Mouse (Mus musculus) MEL (cell line): ENCODE results near the gene Abcb9. TPM values are rescaled to one million over a fixed set of nuclear protein-coding genes. Genes with fewer than 3 reads are reported as not detected.

Source experiments
- DNase-seq: peaks from one replicate; pipeline ENCODE4 v3.0.0; 2011; ENCODE audit warnings: low read depth, low spot score
- H3K27ac ChIP-seq: 2 replicates; pipeline ENCODE4 v1.5.1; 2012; ENCODE audit warnings: low read depth, mild to moderate bottlenecking, control low read depth, low read length, moderate library complexity; ENCODE audit not compliant: control insufficient read depth
- H3K27me3 ChIP-seq, 2 experiments: fragments of 150-350 bp in 1 of 2; sonication (generic) in 1 of 2; 2 replicates each; pipeline ENCODE4 v1.6.1; 2012; ENCODE audit warnings: low read length in 2 of 2, mild to moderate bottlenecking in 2 of 2, improper control_type of control experiment in 1 of 2, moderate library complexity in 1 of 2; ENCODE audit not compliant: insufficient read depth in 2 of 2, control insufficient read depth in 1 of 2
- H3K36me3 ChIP-seq, 2 experiments: 2 replicates each; pipeline ENCODE4 v1.6.1; 2012 to 2014; ENCODE audit warnings: low read length in 2 of 2, improper control_type of control experiment in 1 of 2, inconsistent platforms in 1 of 2, mild to moderate bottlenecking in 1 of 2; ENCODE audit not compliant: insufficient read depth in 2 of 2, control insufficient read depth in 1 of 2
- H3K4me1 ChIP-seq, 2 experiments: fragments of 150-350 bp in 1 of 2; sonication (generic) in 1 of 2; 2 replicates each; pipeline ENCODE4 v1.6.1; 2012; ENCODE audit warnings: low read length in 2 of 2, improper control_type of control experiment in 1 of 2, mild to moderate bottlenecking in 1 of 2; ENCODE audit not compliant: insufficient read depth in 2 of 2, control insufficient read depth in 1 of 2
- H3K4me3 ChIP-seq, 2 experiments: fragments of 150-350 bp in 1 of 2; sonication (generic) in 1 of 2; 2 replicates each; pipeline ENCODE4 v1.5.1; 2012; ENCODE audit warnings: low read depth in 2 of 2, low read length in 2 of 2, mild to moderate bottlenecking in 2 of 2, moderate library complexity in 2 of 2, control low read depth in 1 of 2, improper control_type of control experiment in 1 of 2; ENCODE audit not compliant: control insufficient read depth in 1 of 2, insufficient read depth in 1 of 2
- H3K79me2 ChIP-seq: 2 replicates; pipeline ENCODE4 v1.6.1; 2012; ENCODE audit warnings: mild to moderate bottlenecking, low read length, moderate library complexity; ENCODE audit not compliant: control insufficient read depth, poor library complexity, insufficient read depth
- H3K9ac ChIP-seq: 2 replicates; pipeline ENCODE4 v1.6.1; 2012; ENCODE audit warnings: low read depth, mild to moderate bottlenecking, control low read depth, low read length, moderate library complexity; ENCODE audit not compliant: control insufficient read depth, poor library complexity, severe bottlenecking
- H3K9me3 ChIP-seq: fragments of 150-350 bp; sonication (generic); replicated peaks from 2 replicates; pipeline ENCODE4 v1.6.1; 2012; ENCODE audit warnings: mild to moderate bottlenecking, low read length, improper control_type of control experiment, moderate library complexity; ENCODE audit not compliant: insufficient read depth
- BHLHE40 ChIP-seq: IDR thresholded peaks from 2 replicates; pipeline ENCODE4 v1.6.1; 2012; ENCODE audit warnings: low read depth, mild to moderate bottlenecking, inconsistent platforms, low read length, improper control_type of control experiment, borderline replicate concordance
- CHD1 ChIP-seq: IDR thresholded peaks from 2 replicates; pipeline ENCODE4 v1.6.1; 2012; ENCODE audit warnings: low read depth, mild to moderate bottlenecking, inconsistent platforms, low read length, improper control_type of control experiment
- CHD2 ChIP-seq: IDR thresholded peaks from 2 replicates; pipeline ENCODE4 v1.6.1; 2011; ENCODE audit warnings: low read length, improper control_type of control experiment
- CTCF ChIP-seq, 3 experiments: IDR thresholded peaks in 2 of 3; conservative IDR thresholded peaks in 1 of 3; 2 replicates each; pipeline ENCODE4 v1.5.1; 2011 to 2012; ENCODE audit warnings: low read length in 3 of 3, low read depth in 2 of 3, mild to moderate bottlenecking in 2 of 3, improper control_type of control experiment in 1 of 3, inconsistent platforms in 1 of 3, mixed read lengths in 1 of 3, moderate library complexity in 1 of 3; ENCODE audit not compliant: control insufficient read depth in 1 of 3, insufficient read depth in 1 of 3, poor library complexity in 1 of 3, severe bottlenecking in 1 of 3
- E2F4 ChIP-seq: IDR thresholded peaks from 2 replicates; pipeline ENCODE4 v1.6.1; 2011; ENCODE audit warnings: low read depth, low read length, improper control_type of control experiment, borderline replicate concordance
- ELF1 ChIP-seq: IDR thresholded peaks from 2 replicates; pipeline ENCODE4 v1.6.1; 2014; ENCODE audit warnings: low read depth, mild to moderate bottlenecking, inconsistent platforms, low read length, improper control_type of control experiment, moderate library complexity
- EP300 ChIP-seq, 2 experiments: IDR thresholded peaks; 2 replicates each; pipeline ENCODE4 v1.6.1; 2011; ENCODE audit warnings: improper control_type of control experiment in 2 of 2, low read length in 2 of 2, low read depth in 1 of 2, mild to moderate bottlenecking in 1 of 2
- GATA1 ChIP-seq: IDR thresholded peaks from 2 replicates; pipeline ENCODE4 v1.6.1; 2011; ENCODE audit warnings: low read depth, low read length, improper control_type of control experiment
- JUND ChIP-seq: IDR thresholded peaks from 2 replicates; pipeline ENCODE4 v1.6.1; 2011; ENCODE audit warnings: low read depth, mild to moderate bottlenecking, improper control_type of control experiment, low read length
- KAT2A ChIP-seq: conservative IDR thresholded peaks from 2 replicates; pipeline ENCODE4 v1.6.1; 2012; ENCODE audit warnings: low read depth, low read length, improper control_type of control experiment, inconsistent platforms
- MAX ChIP-seq: IDR thresholded peaks from 2 replicates; pipeline ENCODE4 v1.6.1; 2011; ENCODE audit warnings: low read length, improper control_type of control experiment
- MAZ ChIP-seq: IDR thresholded peaks from 2 replicates; pipeline ENCODE4 v1.6.1; 2012; ENCODE audit warnings: low read depth, mild to moderate bottlenecking, inconsistent platforms, low read length, improper control_type of control experiment
- MYB ChIP-seq: IDR thresholded peaks from 2 replicates; pipeline ENCODE4 v1.6.1; 2011; ENCODE audit warnings: mild to moderate bottlenecking, low read depth, low read length, improper control_type of control experiment
- NELFE ChIP-seq: IDR thresholded peaks from 2 replicates; pipeline ENCODE4 v1.6.1; 2011; ENCODE audit warnings: low read depth, low read length, improper control_type of control experiment
- NRF1 ChIP-seq: IDR thresholded peaks from 2 replicates; pipeline ENCODE4 v1.6.1; 2014; ENCODE audit warnings: low read depth, mild to moderate bottlenecking, inconsistent platforms, low read length, improper control_type of control experiment, moderate library complexity; ENCODE audit not compliant: poor library complexity, insufficient read depth, severe bottlenecking
- POLR2A ChIP-seq, 2 experiments: IDR thresholded peaks; 2 replicates each; pipeline ENCODE4 v1.6.1; 2011 to 2012; ENCODE audit warnings: low read length in 2 of 2, mild to moderate bottlenecking in 2 of 2, control low read depth in 1 of 2, improper control_type of control experiment in 1 of 2, low read depth in 1 of 2, moderate library complexity in 1 of 2; ENCODE audit not compliant: control insufficient read depth in 1 of 2, insufficient read depth in 1 of 2, poor library complexity in 1 of 2
- POLR2AphosphoS2 ChIP-seq: IDR thresholded peaks from 2 replicates; pipeline ENCODE4 v1.6.1; 2011; ENCODE audit warnings: low read length, improper control_type of control experiment
- POLR2AphosphoS5 ChIP-seq: IDR thresholded peaks from 2 replicates; pipeline ENCODE4 v1.6.1; 2012; ENCODE audit warnings: low read depth, borderline replicate concordance, mild to moderate bottlenecking, inconsistent platforms, low read length, moderate library complexity, mixed read lengths
- RAD21 ChIP-seq: IDR thresholded peaks from 2 replicates; pipeline ENCODE4 v1.6.1; 2011; ENCODE audit warnings: mild to moderate bottlenecking, low read depth, low read length, improper control_type of control experiment
- RCOR1 ChIP-seq: IDR thresholded peaks from 2 replicates; pipeline ENCODE4 v1.6.1; 2012; ENCODE audit warnings: low read depth, mild to moderate bottlenecking, inconsistent platforms, low read length, improper control_type of control experiment
- SMC3 ChIP-seq: IDR thresholded peaks from 2 replicates; pipeline ENCODE4 v1.6.1; 2011; ENCODE audit warnings: low read depth, low read length, improper control_type of control experiment
- TAL1 ChIP-seq: IDR thresholded peaks from 2 replicates; pipeline ENCODE4 v1.6.1; 2012; ENCODE audit warnings: mild to moderate bottlenecking, inconsistent platforms, low read length, moderate library complexity, mixed read lengths
- TBP ChIP-seq: IDR thresholded peaks from 2 replicates; pipeline ENCODE4 v1.8.0; 2011; ENCODE audit warnings: low read depth, low read length, improper control_type of control experiment
- TCF12 ChIP-seq: IDR thresholded peaks from 2 replicates; pipeline ENCODE4 v1.6.1; 2014; ENCODE audit warnings: low read depth, mild to moderate bottlenecking, inconsistent platforms, low read length, improper control_type of control experiment, moderate library complexity
- USF1 ChIP-seq: IDR thresholded peaks from 2 replicates; pipeline ENCODE4 v1.6.1; 2014; ENCODE audit warnings: low read depth, mild to moderate bottlenecking, inconsistent platforms, low read length, improper control_type of control experiment, moderate library complexity
- USF2 ChIP-seq, 2 experiments: IDR thresholded peaks; 2 replicates each; pipeline ENCODE4 v1.6.1; 2011 to 2012; ENCODE audit warnings: improper control_type of control experiment in 2 of 2, low read length in 2 of 2, borderline replicate concordance in 1 of 2, inconsistent platforms in 1 of 2, low read depth in 1 of 2, mild to moderate bottlenecking in 1 of 2; ENCODE audit not compliant: insufficient read depth in 1 of 2
- ZC3H11A ChIP-seq: IDR thresholded peaks from 2 replicates; pipeline ENCODE4 v1.6.1; 2012; ENCODE audit warnings: low read depth, mild to moderate bottlenecking, inconsistent platforms, low read length, improper control_type of control experiment
- ZMIZ1 ChIP-seq: IDR thresholded peaks from 2 replicates; pipeline ENCODE4 v1.6.1; 2012; ENCODE audit warnings: low read depth, mild to moderate bottlenecking, inconsistent platforms, low read length, improper control_type of control experiment, moderate library complexity
- ZNF384 ChIP-seq: IDR thresholded peaks from 2 replicates; pipeline ENCODE4 v1.6.1; 2012; ENCODE audit warnings: low read depth, mild to moderate bottlenecking, inconsistent platforms, low read length, improper control_type of control experiment
- polyA plus RNA-seq, 2 experiments: library from polyadenylated mRNA; stranded (reverse) in 1 of 2; unstranded in 1 of 2; fragments of >175 nt in 1 of 2; fragments of >200 nt in 1 of 2; gene quantifications; 2 replicates each; pipeline versions ENCODE4 v1.2.1 to v1.2.4; 2012; ENCODE audit warnings: low replicate concordance in 2 of 2, low read depth in 1 of 2; ENCODE audit not compliant: insufficient read length in 2 of 2, insufficient read depth in 1 of 2, missing spikeins in 1 of 2
- total RNA-seq: library from RNA; depleted of rRNA; stranded (reverse); fragments of 300-350 nt; gene quantifications from 2 replicates; pipeline ENCODE4 v1.2.3, GENCODE M21; 2012

Gene Abcb9
- total and polyA plus RNA-seq, 3 experiments: 2.4 to 8.1 TPM; not detected in 1

DNA sequence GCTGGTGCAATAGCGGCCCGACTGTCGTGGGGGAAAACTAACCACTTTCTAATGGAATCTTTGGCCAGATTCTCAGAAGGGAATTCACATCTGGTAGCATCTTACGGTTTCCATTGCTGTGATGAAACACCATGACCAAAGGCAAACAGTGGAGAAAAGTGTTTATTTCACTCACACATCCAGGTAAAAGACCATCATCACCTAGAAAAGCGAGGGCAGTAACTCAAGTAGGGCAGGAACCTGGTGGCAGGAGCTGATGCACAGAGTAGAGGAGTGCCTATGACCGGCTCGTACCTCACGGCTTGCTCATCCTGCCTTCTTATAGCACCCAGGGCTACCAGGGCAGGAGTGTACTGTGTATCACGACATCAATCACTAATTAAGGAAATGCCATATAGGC lies 8.0 kb upstream of the Abcb9 start (continued):
- TF ChIP-seq ZMIZ1: peak; percentile 83

DNA sequence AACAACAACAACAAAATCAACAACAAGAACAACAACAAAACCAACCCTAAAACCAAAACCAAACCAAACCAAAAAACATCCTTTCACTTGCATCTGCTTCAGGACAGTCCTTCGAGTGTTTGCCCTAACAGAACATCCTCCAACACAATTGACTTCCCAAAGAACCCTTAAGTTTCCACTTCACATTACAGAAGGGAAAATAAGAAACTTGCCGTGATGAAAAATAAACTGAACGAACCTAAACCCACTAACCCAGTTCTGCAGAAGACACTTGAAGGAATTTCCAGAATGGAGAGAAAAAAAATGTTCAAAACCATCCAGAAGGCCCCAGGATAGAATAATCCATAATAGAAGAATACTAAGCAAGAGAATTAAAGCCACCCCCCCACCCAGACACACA lies 7.4 kb upstream of the Abcb9 start:
- Histone ChIP-seq H3K36me3 (no peaks in the 10 kb centered on the region; a peak in 1 of 4 replicates), H3K4me1 (no peaks in the 10 kb centered on the region), H3K9me3 (no peaks in the 10 kb centered on the region), H3K27me3 (no peaks in the 10 kb centered on the region)
- DNase-seq: peak; percentile 67
- no peak for TF ChIP-seq EP300 (IDR thresholded peaks at IDR 0.05; ENCODE audit: low read depth in 1 of 2, low read length in 2 of 2)
- no peak for TF ChIP-seq USF1
- TF ChIP-seq E2F4: no peak
- TF ChIP-seq POLR2AphosphoS2: no peak
- no peak for TF ChIP-seq MAZ
- TF ChIP-seq USF2 (IDR thresholded peaks at IDR 0.05; ENCODE audit: borderline replicate concordance in 1 of 2, insufficient read depth in 1 of 2, low read depth in 1 of 2, low read length in 2 of 2): no peak
- no peak for TF ChIP-seq TCF12
- TF ChIP-seq KAT2A: no peak
- no peak for TF ChIP-seq RCOR1
- no peak for TF ChIP-seq RAD21
- no peak for TF ChIP-seq BHLHE40
- TF ChIP-seq NRF1: no peak
- no peak for TF ChIP-seq TBP
- TF ChIP-seq TAL1: no peak
- TF ChIP-seq NELFE: no peak; the same call in 1 of the 2 replicates
- TF ChIP-seq CHD1: no peak
- TF ChIP-seq, all 39 proteins: peak for 0
- Histone ChIP-seq H3K4me3 (no peak overlapping the region), H3K9ac (no peak overlapping the region), H3K79me2 (no peaks in the 10 kb centered on the region), H3K27ac (no peak overlapping the region)

DNA sequence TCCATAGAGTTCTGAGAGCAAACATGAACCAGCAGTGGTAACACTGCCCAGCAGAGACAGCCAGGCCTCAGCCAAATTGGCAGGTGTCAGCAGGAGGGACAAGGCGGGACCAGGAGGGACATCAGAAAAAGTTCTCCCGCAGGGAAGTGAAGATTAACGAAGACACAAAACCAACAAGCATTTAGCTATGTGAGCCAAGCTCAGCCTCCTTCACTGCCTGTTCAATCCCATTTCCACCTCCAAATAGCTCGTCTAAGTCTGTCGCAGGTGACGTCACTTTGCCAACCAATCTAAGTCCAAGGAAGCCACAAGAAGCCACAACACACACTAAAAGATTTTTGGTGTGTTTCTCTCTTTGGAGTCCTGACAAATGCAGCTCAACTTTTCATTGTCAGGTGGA lies 6.7 kb upstream of the Abcb9 start:
- Histone ChIP-seq H3K79me2 (no peaks in the 10 kb centered on the region), H3K9me3 (no peaks in the 10 kb centered on the region), H3K27me3 (no peaks in the 10 kb centered on the region), H3K36me3 (no peaks in the 10 kb centered on the region; a peak in 1 of 4 replicates), H3K9ac (no peak overlapping the region), H3K27ac (no peak overlapping the region), H3K4me3 (no peak overlapping the region), H3K4me1 (no peaks in the 10 kb centered on the region)
- peak; percentile 72 for DNase-seq
- TF ChIP-seq CTCF (IDR thresholded peaks at IDR 0.05 in 2 of 3, conservative IDR thresholded peaks at IDR 0.05 in 1 of 3; ENCODE audit: control insufficient read depth in 1 of 3, insufficient read depth in 1 of 3, low read depth in 2 of 3, low read length in 3 of 3, poor library complexity in 1 of 3, severe bottlenecking in 1 of 3): no peak
- TF ChIP-seq NRF1: no peak
- no peak; the same call in 1 of the 2 replicates for TF ChIP-seq CHD2
- TF ChIP-seq MYB: no peak
- TF ChIP-seq ZC3H11A: no peak
- TF ChIP-seq USF1: no peak
- no peak for TF ChIP-seq MAX
- TF ChIP-seq GATA1: no peak
- TF ChIP-seq BHLHE40: no peak
- TF ChIP-seq JUND: no peak
- no peak for TF ChIP-seq RCOR1
- TF ChIP-seq POLR2A (IDR thresholded peaks at IDR 0.05; ENCODE audit: control insufficient read depth in 1 of 2, insufficient read depth in 1 of 2, low read depth in 1 of 2, low read length in 2 of 2, poor library complexity in 1 of 2): peak in 1 of 2 experiments; percentile 54; a peak in 2 of 4 replicates
- TF ChIP-seq RAD21: no peak
- TF ChIP-seq KAT2A: no peak
- no peak for TF ChIP-seq ZNF384
- TF ChIP-seq POLR2AphosphoS5: peak; percentile 91
- no peak for TF ChIP-seq TAL1
- TF ChIP-seq POLR2AphosphoS2: 0 out of 2 replicates have a peak, but pooled peaks have one; percentile 64
- TF ChIP-seq TBP: no peak
- TF ChIP-seq SMC3: peak; percentile 1; the same call in 1 of the 2 replicates
- no peak for TF ChIP-seq ELF1
